Mouse (Mus musculus) liver, embryonic 14.5 days (tissue): ENCODE results near the gene Wdr38.

Experiments
- CTCF ChIP-seq: IDR thresholded peaks from 2 replicates; pipeline ENCODE4 v1.5.1; 2016; ENCODE audit warnings: antibody characterized with exemption, low read depth, control low read depth
- EP300 ChIP-seq: IDR thresholded peaks from 2 replicates; pipeline ENCODE4 v1.6.1; 2016; ENCODE audit warnings: antibody characterized with exemption, low read depth

- no peak for TF ChIP-seq CTCF
- TF ChIP-seq EP300 = no peak
Observed at GRCm38 (mm10) chr2:38975941-38976805, 21.1 kb upstream of the Wdr38 start.
